Mouse (Mus musculus) spleen, adult 2 months (tissue): ENCODE measurements around the gene Gm48552.

Source experiments
- CTCF ChIP-seq: fragments of 200-500 bp; IDR thresholded peaks from 2 replicates; pipeline ENCODE4 v1.5.1; 2011; ENCODE audit warnings: mild to moderate bottlenecking, inconsistent platforms; ENCODE audit not compliant: insufficient read depth, insufficient read length, insufficient replicate concordance; ENCODE audit errors: extremely low read depth
- POLR2A ChIP-seq: fragments of 200-500 bp; IDR thresholded peaks from 2 replicates; pipeline ENCODE4 v1.6.1; 2011; ENCODE audit warnings: low read depth, low read length, inconsistent platforms

GRCm38 (mm10) chr10:81354738-81355477, 33.9 kb upstream of the Gm48552 start:
- TF ChIP-seq CTCF (no peak), POLR2A (no peak)
